Mouse (Mus musculus) testis, adult 2 months (tissue): ENCODE measurements around the gene Hcn2. TPM values are rescaled to one million over a fixed set of nuclear protein-coding genes. Genes with fewer than 3 reads are reported as not detected.
"Not testable (repeated sequence)": the region's sequence is repeated elsewhere in the genome, so short reads cannot be mapped to it uniquely, and the experiment has no call there.

Experiments
- H3K27ac ChIP-seq: fragments of 200-500 bp; 2 replicates; pipeline ENCODE4 v1.5.1; 2012; ENCODE audit warnings: low read depth, low read length; ENCODE audit not compliant: control insufficient read depth, insufficient read depth
- H3K27me3 ChIP-seq: fragments of 200-500 bp; 2 replicates; pipeline ENCODE4 v1.6.1; 2012; ENCODE audit warnings: mild to moderate bottlenecking, low read length, moderate library complexity; ENCODE audit not compliant: control insufficient read depth, insufficient read depth
- H3K36me3 ChIP-seq: fragments of 200-500 bp; 2 replicates; pipeline ENCODE4 v1.6.1; 2012; ENCODE audit warnings: mild to moderate bottlenecking, low read length; ENCODE audit not compliant: control insufficient read depth, insufficient read depth
- H3K4me1 ChIP-seq: fragments of 200-500 bp; 2 replicates; pipeline ENCODE4 v1.6.1; 2012; ENCODE audit warnings: low read length; ENCODE audit not compliant: control insufficient read depth, insufficient read depth
- H3K4me3 ChIP-seq: fragments of 200-500 bp; 2 replicates; pipeline ENCODE4 v1.5.1; 2012; ENCODE audit warnings: low read depth, mild to moderate bottlenecking, low read length, moderate library complexity, mixed read lengths; ENCODE audit not compliant: control insufficient read depth
- CTCF ChIP-seq: fragments of 200-500 bp; IDR thresholded peaks from 2 replicates; pipeline ENCODE4 v1.5.1; 2012; ENCODE audit warnings: low read depth, mild to moderate bottlenecking, inconsistent platforms, low read length, moderate library complexity; ENCODE audit not compliant: control insufficient read depth, insufficient read depth, insufficient replicate concordance
- POLR2A ChIP-seq: fragments of 200-500 bp; IDR thresholded peaks from 2 replicates; pipeline ENCODE4 v1.6.1; 2012; ENCODE audit warnings: low read depth, mild to moderate bottlenecking, inconsistent platforms, low read length, moderate library complexity; ENCODE audit not compliant: control insufficient read depth
- polyA plus RNA-seq: library from polyadenylated mRNA; depleted of rRNA; stranded (reverse); fragments of >200 nt; gene quantifications from 2 replicates; pipeline ENCODE4 v1.2.3, GENCODE M21; 2012

Hcn2 gene
- polyA plus RNA-seq, 1 experiment = 0.69 TPM

DNA sequence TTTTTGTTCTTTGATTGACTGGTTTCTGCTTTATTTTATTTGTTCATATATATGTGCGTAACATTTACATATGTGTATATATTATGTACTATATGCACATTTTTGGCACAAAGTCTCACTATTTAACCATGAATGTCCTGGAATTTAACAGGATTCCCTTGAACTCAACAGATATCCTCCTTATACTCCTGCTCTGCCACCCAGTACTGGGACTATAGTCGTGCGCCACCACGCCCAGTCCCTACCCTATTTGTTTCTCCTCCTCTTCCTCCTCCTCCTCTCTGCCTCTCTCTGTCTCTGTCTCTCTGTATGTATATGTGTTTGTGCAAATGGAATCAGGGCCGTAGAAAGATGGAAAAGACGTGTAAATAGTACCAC, 30.3 kb downstream of the Hcn2 start:
- Histone ChIP-seq H3K27me3 (no peaks in the 10 kb centered on the region), H3K4me3 (no peak overlapping the region), H3K4me1 (peaks cover 4% of the 10 kb centered on the region), H3K36me3 (no peaks in the 10 kb centered on the region), H3K27ac (no peak overlapping the region)
- no peak for TF ChIP-seq CTCF
- no peak for TF ChIP-seq POLR2A

GRCm38 (mm10) chr10:79748496-79748895, 32.1 kb downstream of the Hcn2 start:
- H3K27ac ChIP-seq = no peak overlapping the region
- no peaks in the 10 kb centered on the region for H3K27me3 ChIP-seq
- no peak for TF ChIP-seq CTCF
- H3K4me3 ChIP-seq = no peak overlapping the region
- H3K36me3 ChIP-seq = no peaks in the 10 kb centered on the region
- peaks cover 4% of the 10 kb centered on the region for H3K4me1 ChIP-seq

DNA sequence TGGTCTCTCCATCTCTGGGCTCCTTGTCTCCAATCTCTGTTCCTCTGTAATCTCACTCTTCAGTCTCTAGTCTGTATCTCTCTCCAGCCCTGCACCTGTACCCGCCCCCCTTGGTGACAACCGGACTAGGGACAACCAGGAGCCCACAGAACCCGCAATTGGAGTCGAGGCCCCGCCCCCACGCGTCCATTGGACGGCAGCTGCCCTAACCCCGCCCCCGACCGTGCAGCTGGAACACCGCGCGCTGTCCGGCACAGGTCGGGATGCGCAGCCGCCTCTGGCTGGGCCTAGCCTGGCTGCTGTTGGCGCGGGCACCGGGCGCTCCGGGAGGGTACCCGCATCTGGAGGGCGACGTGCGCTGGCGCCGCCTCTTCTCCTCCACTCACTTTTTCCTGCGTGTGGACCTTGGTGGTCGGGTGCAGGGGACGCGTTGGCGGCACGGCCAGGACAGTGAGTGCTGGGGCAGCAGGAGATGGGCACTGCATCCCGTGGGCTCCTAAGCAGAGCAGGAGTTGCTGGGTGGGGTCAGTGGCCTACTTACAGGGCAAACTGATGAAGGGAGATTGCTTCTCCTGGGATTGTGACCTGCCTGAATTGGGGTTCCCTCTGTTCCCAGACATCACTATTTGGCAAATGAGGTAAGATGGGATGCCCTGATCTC, 38.6 kb downstream of the Hcn2 start, which contains the start of gene Fgf22:
Fgf22 (plus strand) TSS at position 221 of the 661 bp plus-strand sequence.
- no peaks in the 10 kb centered on the region for H3K27me3 ChIP-seq
- H3K4me1 ChIP-seq = peaks cover 10% of the 10 kb centered on the region
- H3K4me3 ChIP-seq = peak within 1 kb of the TSS; percentile 75
- TF ChIP-seq CTCF = no peak
- TF ChIP-seq POLR2A = no peak
- H3K27ac ChIP-seq = no peak within 1 kb of the TSS
- no peaks in the 10 kb centered on the region; the same call in 1 of the 2 replicates for H3K36me3 ChIP-seq

DNA sequence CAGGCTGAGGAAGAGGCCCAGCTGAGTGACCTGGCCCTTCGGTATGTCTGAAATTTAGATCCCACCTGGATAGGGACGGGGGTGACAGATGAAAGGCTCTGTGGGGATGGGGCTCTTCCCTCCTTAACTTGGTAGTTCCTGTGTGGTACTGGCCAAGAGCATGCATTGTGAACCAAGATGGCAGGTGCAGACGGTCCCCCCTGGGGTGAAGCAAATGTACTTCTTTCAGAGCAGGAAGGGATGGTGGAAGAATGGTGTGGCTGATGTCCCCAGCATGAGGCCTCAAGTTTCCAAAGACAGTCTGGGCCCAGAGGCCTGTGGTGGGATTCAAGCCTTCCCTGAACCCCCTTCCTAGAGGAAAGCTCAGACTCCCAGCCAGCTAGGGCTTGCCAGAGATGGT, 39.4 kb downstream of the Hcn2 start:
- Histone ChIP-seq H3K27me3 (no peaks in the 10 kb centered on the region), H3K27ac (no peak overlapping the region), H3K4me3 (no peak overlapping the region), H3K36me3 (no peaks in the 10 kb centered on the region; the same call in 1 of the 2 replicates), H3K4me1 (peaks cover 10% of the 10 kb centered on the region)
- TF ChIP-seq POLR2A (no peak), CTCF (no peak)

GRCm38 (mm10) chr10:79756660-79757059, 40.2 kb downstream of the Hcn2 start:
- peaks cover 10% of the 10 kb centered on the region for H3K4me1 ChIP-seq
- TF ChIP-seq CTCF (no peak), POLR2A (no peak)
- H3K36me3 ChIP-seq = no peaks in the 10 kb centered on the region; the same call in 1 of the 2 replicates
- H3K4me3 ChIP-seq = no peak overlapping the region
- no peaks in the 10 kb centered on the region for H3K27me3 ChIP-seq
- H3K27ac ChIP-seq = no peak overlapping the region

DNA sequence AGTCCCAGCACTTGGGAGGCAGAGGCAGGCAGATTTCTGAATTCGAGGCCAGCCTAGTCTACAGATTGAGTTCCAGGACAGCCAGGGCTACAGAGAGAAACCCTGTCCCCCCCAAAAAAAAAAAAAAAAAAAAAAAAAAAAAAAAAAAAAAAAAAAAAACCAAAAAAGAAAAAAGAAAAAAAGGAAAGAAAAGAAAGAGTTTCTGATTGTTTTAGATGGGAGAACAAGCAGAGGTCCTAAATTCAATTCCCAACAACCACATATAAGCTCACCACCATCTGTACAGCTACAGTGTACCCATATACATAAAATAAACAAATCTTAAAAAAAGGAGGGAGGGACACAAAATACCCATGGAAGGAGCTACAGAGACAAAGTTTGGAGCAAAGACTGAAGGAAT, 43.2 kb downstream of the Hcn2 start:
- H3K4me1 ChIP-seq = peaks cover 15% of the 10 kb centered on the region
- H3K27me3 ChIP-seq, H3K27ac ChIP-seq, H3K4me3 ChIP-seq, H3K36me3 ChIP-seq: not testable (repeated sequence)

DNA sequence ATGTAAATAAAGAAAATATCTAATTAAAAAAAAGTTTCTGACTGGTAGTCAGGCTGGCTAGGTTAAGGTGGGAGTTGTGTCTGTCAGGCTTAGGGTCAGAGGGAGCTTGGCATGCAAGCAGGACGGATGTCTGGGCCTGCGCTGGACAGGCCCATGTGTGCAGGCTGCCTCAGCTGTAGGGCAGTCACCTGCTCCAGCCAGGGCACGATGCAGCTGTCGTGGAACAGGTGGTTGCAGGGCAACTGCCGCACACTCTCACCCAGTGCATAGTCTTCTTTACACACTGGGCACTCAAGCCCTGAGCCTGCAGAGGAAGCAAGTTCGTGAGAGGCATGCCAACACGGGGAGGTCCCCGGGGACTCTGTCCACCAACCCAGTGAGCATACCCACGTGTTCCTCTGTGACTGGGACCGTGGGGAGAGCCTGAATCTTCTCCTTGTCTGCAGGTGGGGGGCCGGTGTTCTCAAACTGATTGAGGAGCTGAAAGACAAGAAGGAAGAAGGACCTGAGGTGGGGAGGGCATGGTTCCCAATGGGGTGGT, 44.2 kb downstream of the Hcn2 start:
- no peaks in the 10 kb centered on the region; the same call in none of the 2 replicates for H3K36me3 ChIP-seq

DNA sequence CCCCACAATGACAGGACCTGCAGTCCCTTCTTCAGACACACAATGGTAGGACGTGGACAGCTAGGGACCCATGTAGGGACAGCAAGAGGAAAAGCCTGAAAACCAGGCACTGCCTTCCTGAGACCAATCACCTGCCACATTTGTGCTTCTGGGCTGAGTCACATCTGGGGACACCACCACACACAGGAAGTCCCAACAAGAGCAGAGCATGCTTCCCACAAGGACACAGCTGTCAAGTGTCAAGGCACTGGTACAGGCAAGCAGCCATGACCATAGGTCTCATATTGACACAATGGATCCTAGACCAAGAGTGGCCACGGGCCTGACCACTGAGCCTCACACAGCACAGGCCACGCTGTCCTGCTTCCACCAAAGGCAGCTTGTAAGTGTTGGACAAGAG, 46.4 kb downstream of the Hcn2 start:
- H3K4me3 ChIP-seq = no peak overlapping the region
- no peak for TF ChIP-seq POLR2A
- H3K4me1 ChIP-seq = peaks cover 12% of the 10 kb centered on the region
- no peak overlapping the region for H3K27ac ChIP-seq
- H3K36me3 ChIP-seq = no peaks in the 10 kb centered on the region; the same call in none of the 2 replicates
- H3K27me3 ChIP-seq = no peaks in the 10 kb centered on the region

More for the DNA sequence above, 44.2 kb downstream of the Hcn2 start:
- Histone ChIP-seq H3K4me3 (no peak overlapping the region), H3K4me1 (peaks cover 10% of the 10 kb centered on the region), H3K27me3 (no peaks in the 10 kb centered on the region), H3K27ac (no peak overlapping the region)
- TF ChIP-seq POLR2A = no peak
- TF ChIP-seq CTCF = no peak
